Mouse (Mus musculus): ENCODE measurements at regions not wholly inside any gene's neighbourhood (a gene's known extent, or its start where the extent isn't known, plus 50 kb on each side); places are given as distances from the start of the nearest gene placed in this dataset.

GRCm38 (mm10) chr3:41351091-41351685 is 204.3 kb upstream of the Jade1 start:
- TF ChIP-seq CTCF (IDR thresholded peaks at IDR 0.05; ENCODE audit: extremely low read depth, insufficient read length, insufficient replicate concordance, low read depth, low read length) (no peak), POLR2A (IDR thresholded peaks at IDR 0.05; ENCODE audit: low read depth, low read length) (no peak)
